Mouse (Mus musculus) C2C12 (cell line): ENCODE data around the gene Senp7.

Source experiments
- CEBPB ChIP-seq: IDR thresholded peaks from one replicate; pipeline ENCODE4 v1.6.1; 2011; ENCODE audit warnings: low read depth, mild to moderate bottlenecking, control low read depth, moderate library complexity
- CTCF ChIP-seq: IDR thresholded peaks from one replicate; pipeline ENCODE4 v1.5.1; 2011; ENCODE audit not compliant: control insufficient read depth, insufficient read depth, insufficient read length
- FOSL1 ChIP-seq: IDR thresholded peaks from one replicate; pipeline ENCODE4 v1.8.0; 2011; ENCODE audit warnings: mild to moderate bottlenecking, low read length; ENCODE audit not compliant: poor library complexity, insufficient read depth, severe bottlenecking
- MAX ChIP-seq: IDR thresholded peaks from one replicate; pipeline ENCODE4 v1.6.1; 2011; ENCODE audit warnings: mild to moderate bottlenecking, control low read depth
- MYOD1 ChIP-seq: IDR thresholded peaks from one replicate; pipeline ENCODE4 v1.6.1; 2011; ENCODE audit warnings: low read depth; ENCODE audit not compliant: control insufficient read depth, insufficient read length
- MYOG ChIP-seq: IDR thresholded peaks from one replicate; pipeline ENCODE4 v1.6.1; 2011; ENCODE audit not compliant: control insufficient read depth, insufficient read length; ENCODE audit errors: extremely low read depth
- USF1 ChIP-seq: IDR thresholded peaks from one replicate; pipeline ENCODE4 v1.6.1; 2011; ENCODE audit warnings: low read depth, mild to moderate bottlenecking, control low read depth, moderate library complexity

GRCm38 (mm10) chr16:56008862-56009261 is 39.3 kb upstream of the Senp7 start:
- TF ChIP-seq CTCF (no peak), CEBPB (no peak), FOSL1 (no peak), MAX (no peak), MYOD1 (no peak), MYOG (no peak), USF1 (no peak)
